28 mouse cellular contexts compared by ENCODE assay signal in genomic region chr9:21180402-21180801, GRCm38 (mm10). TPM values are rescaled to one million over a fixed set of nuclear protein-coding genes. Genes with fewer than 3 reads are reported as not detected.
DNase-seq lines count a peak whose midpoint lies in the region; ATAC-seq and TF ChIP-seq lines count a peak whose summit lies in the region.
"Had no signal": no experiment of that assay in that cellular context is flagged by ENCODE, and none has a peak within 500 bp of the region (broad histone marks: within the 10 kb centered on the region; RNA-seq: fewer than 3 reads in every experiment).

No protein-coding gene starts in this region.

- no peak for TF ChIP-seq POLR2A in embryonic fibroblast, embryonic 13.5 days (IDR thresholded peaks at IDR 0.05; ENCODE audit: low read depth, low read length)

- H3K4me2 ChIP-seq in kidney, embryonic 14.5 days (replicated peaks; ENCODE audit: low read depth, low read length), result no peak overlapping the region
- H3K4me2 ChIP-seq: forebrain, embryonic 12.5 days; hindbrain, embryonic 14.5 days; midbrain, embryonic 11.5 days; neural tube, embryonic 13.5 days had no signal

- ATAC-seq in kidney, embryonic 14.5 days (ENCODE audit: low FRiP score, low TSS enrichment), result no peak
- ATAC-seq: activated CD4-positive, CD25-positive, alpha-beta regulatory T cell, adult 4 months; forebrain, postnatal 0 days; intestine, postnatal 0 days had no signal

- H3K4me3 ChIP-seq in kidney, embryonic 14.5 days (ENCODE audit: low read length), result no peak overlapping the region
- peak overlapping the region; percentile 78; the same call in 1 of the 2 replicates for H3K4me3 ChIP-seq in E14TG2a.4 (replicated peaks; ENCODE audit: low read length)
- no peak overlapping the region for H3K4me3 ChIP-seq in embryonic fibroblast, embryonic 13.5 days (ENCODE audit: insufficient read depth, low read length)
- H3K4me3 ChIP-seq in forebrain, embryonic 10.5 days, result no peak overlapping the region
- H3K4me3 ChIP-seq: erythroblast, embryonic 14.5 days; forebrain, embryonic 12.5 days; left cerebral cortex, adult 2 months; liver, embryonic 15.5 days; lung, embryonic 15.5 days; neural tube, embryonic 13.5 days; stomach, embryonic 15.5 days had no signal

- 59% methylated on average over 4 of the region's 4 CpGs for WGBS in kidney, embryonic 14.5 days
- WGBS in forebrain, embryonic 10.5 days, result 75% methylated on average over 4 of the region's 4 CpGs

- DNase-seq in kidney, postnatal 25 days, result no peak
- peak; percentile 81 for DNase-seq in 3T3-L1 (ENCODE audit: low read depth, low spot score)
- DNase-seq in spleen, postnatal 36 days (ENCODE audit: low spot score in 2 of 2), result no peak
- no peak for DNase-seq in forebrain, embryonic 10.5 days (ENCODE audit: extremely low spot score, low spot score)
- DNase-seq: adrenal gland, adult 8-10 months; cerebellum, adult 8-10 months; cerebellum, postnatal 25 days; forebrain, postnatal 0 days; gastrocnemius, postnatal 10 days; kidney, adult 9 months; kidney, postnatal 14 days had no signal

- H3K27me3 ChIP-seq in kidney, embryonic 14.5 days (ENCODE audit: control insufficient read depth, insufficient read depth, low read length), result peaks cover 4% of the 10 kb centered on the region; the same call in 1 of the 2 replicates
- H3K27me3 ChIP-seq in E14TG2a.4 (ENCODE audit: insufficient read depth, low read length), result peaks cover 21% of the 10 kb centered on the region
- H3K27me3 ChIP-seq in forebrain, embryonic 10.5 days (ENCODE audit: poor library complexity, severe bottlenecking), result peaks cover 58% of the 10 kb centered on the region
- H3K27me3 ChIP-seq: CH12.LX; heart, embryonic 15.5 days; lung, embryonic 15.5 days; stomach, embryonic 15.5 days had no signal

- no peaks in the 10 kb centered on the region for H3K36me3 ChIP-seq in kidney, embryonic 14.5 days (ENCODE audit: control insufficient read depth, insufficient read depth, low read length)
- no peaks in the 10 kb centered on the region for H3K36me3 ChIP-seq in E14TG2a.4 (ENCODE audit: insufficient read depth, low read length)
- H3K36me3 ChIP-seq in forebrain, embryonic 10.5 days (replicated peaks), result no peaks in the 10 kb centered on the region
- H3K36me3 ChIP-seq: forebrain, embryonic 12.5 days; G1E; heart, embryonic 15.5 days; liver, embryonic 15.5 days; lung, embryonic 15.5 days; neural tube, embryonic 13.5 days; stomach, embryonic 15.5 days had no signal

- no peak for TF ChIP-seq CTCF in E14TG2a.4 (conservative IDR thresholded peaks at IDR 0.05; ENCODE audit: low read length)
- no peak for TF ChIP-seq CTCF in embryonic fibroblast, embryonic 13.5 days (IDR thresholded peaks at IDR 0.05; ENCODE audit: borderline replicate concordance, insufficient read depth, low read length)

- no peak overlapping the region for H3K9ac ChIP-seq in kidney, embryonic 14.5 days (ENCODE audit: low read depth, low read length)
- H3K9ac ChIP-seq: forebrain, embryonic 12.5 days; forebrain, postnatal 0 days; heart, embryonic 15.5 days; hindbrain, embryonic 14.5 days; liver, embryonic 15.5 days; lung, embryonic 15.5 days; neural tube, embryonic 13.5 days; stomach, embryonic 15.5 days had no signal

- 0 out of 2 replicates have a peak overlapping the region, but pooled peaks have one; percentile 42 for H3K27ac ChIP-seq in kidney, embryonic 14.5 days (ENCODE audit: low read depth, low read length)
- peak overlapping the region; percentile 10; the same call in 1 of the 2 replicates for H3K27ac ChIP-seq in embryonic fibroblast, embryonic 13.5 days (ENCODE audit: insufficient read depth, low read length)
- no peak overlapping the region for H3K27ac ChIP-seq in forebrain, embryonic 10.5 days
- H3K27ac ChIP-seq: forebrain, embryonic 12.5 days; heart, embryonic 15.5 days; hindbrain, embryonic 14.5 days; left cerebral cortex, adult 2 months; liver, embryonic 15.5 days; lung, embryonic 15.5 days; neural tube, embryonic 13.5 days; stomach, embryonic 15.5 days had no signal

- no peaks in the 10 kb centered on the region for H3K9me3 ChIP-seq in kidney, embryonic 14.5 days (ENCODE audit: control insufficient read depth, low read length)
- no peaks in the 10 kb centered on the region for H3K9me3 ChIP-seq in E14TG2a.4 (ENCODE audit: low read length)
- H3K9me3 ChIP-seq in forebrain, embryonic 10.5 days, result no peaks in the 10 kb centered on the region
- H3K9me3 ChIP-seq: forebrain, embryonic 12.5 days; G1E; heart, embryonic 15.5 days; liver, embryonic 15.5 days; lung, embryonic 15.5 days; neural tube, embryonic 13.5 days; stomach, embryonic 15.5 days had no signal

- H3K4me1 ChIP-seq in kidney, embryonic 14.5 days (ENCODE audit: control insufficient read depth, insufficient read depth, low read length), result 0 out of 2 replicates have a peak, but pooled peaks cover 19% of the 10 kb centered on the region
- peaks cover 69% of the 10 kb centered on the region for H3K4me1 ChIP-seq in E14TG2a.4 (replicated peaks; ENCODE audit: low read depth, low read length)
- peaks cover 8% of the 10 kb centered on the region for H3K4me1 ChIP-seq in embryonic fibroblast, embryonic 13.5 days (ENCODE audit: control insufficient read depth, insufficient read depth, low read length)
- peaks cover 38% of the 10 kb centered on the region for H3K4me1 ChIP-seq in forebrain, embryonic 10.5 days

RNA-seq across cellular contexts. Expression of gene Pde4a, which starts 14.9 kb away (rescaled TPM):
- 13.7 and 14.0 TPM in 2 replicates for polyA plus RNA-seq in kidney, embryonic 14.5 days (2014; fragmentation: Nextera tagmentation; extraction: Ambion mirVana)
- 14.7 and 20.6 TPM in 2 replicates for polyA plus RNA-seq in embryonic fibroblast, embryonic 13.5 days (2011; ENCODE audit: insufficient read length, low read depth, missing spikeins)
- polyA plus RNA-seq in forebrain, embryonic 10.5 days (2016; fragmentation: Nextera tagmentation; extraction: Ambion mirVana), result 3.8 and 4.3 TPM in 2 replicates

RNA-seq across cellular contexts. Expression of gene Cdc37, which starts 30.6 kb away (rescaled TPM):
- polyA plus RNA-seq in kidney, embryonic 14.5 days (2014; fragmentation: Nextera tagmentation; extraction: Ambion mirVana), result 366 and 377 TPM in 2 replicates
- 142 and 166 TPM in 2 replicates for polyA plus RNA-seq in embryonic fibroblast, embryonic 13.5 days (2011; ENCODE audit: insufficient read length, low read depth, missing spikeins)
- polyA plus RNA-seq in forebrain, embryonic 10.5 days (2016; fragmentation: Nextera tagmentation; extraction: Ambion mirVana), result 351 and 371 TPM in 2 replicates

RNA-seq across cellular contexts. Expression of gene Tyk2, which starts 49.4 kb away (rescaled TPM):
- 5.6 and 8.7 TPM in 2 replicates for polyA plus RNA-seq in kidney, embryonic 14.5 days (2014; fragmentation: Nextera tagmentation; extraction: Ambion mirVana)
- polyA plus RNA-seq in embryonic fibroblast, embryonic 13.5 days (2011; ENCODE audit: insufficient read length, low read depth, missing spikeins), result 11.1 and 15.1 TPM in 2 replicates
- polyA plus RNA-seq in forebrain, embryonic 10.5 days (2016; fragmentation: Nextera tagmentation; extraction: Ambion mirVana), result 12.6 and 13.4 TPM in 2 replicates

RNA-seq across cellular contexts. Expression of gene Keap1, which starts 58.8 kb away (rescaled TPM):
- 26.8 and 34.2 TPM in 2 replicates for polyA plus RNA-seq in kidney, embryonic 14.5 days (2014; fragmentation: Nextera tagmentation; extraction: Ambion mirVana)
- polyA plus RNA-seq in embryonic fibroblast, embryonic 13.5 days (2011; ENCODE audit: insufficient read length, low read depth, missing spikeins), result 23.2 and 27.4 TPM in 2 replicates
- polyA plus RNA-seq in forebrain, embryonic 10.5 days (2016; fragmentation: Nextera tagmentation; extraction: Ambion mirVana), result 46.7 and 48.6 TPM in 2 replicates
